Mouse (Mus musculus): ENCODE results near the gene St5. TPM values are rescaled to one million over a fixed set of nuclear protein-coding genes. Genes with fewer than 3 reads are reported as not detected.

The St5 gene
- total and polyA plus RNA-seq, 3 experiments, result 2.6 to 3.4 TPM; not detected in 1

DNA sequence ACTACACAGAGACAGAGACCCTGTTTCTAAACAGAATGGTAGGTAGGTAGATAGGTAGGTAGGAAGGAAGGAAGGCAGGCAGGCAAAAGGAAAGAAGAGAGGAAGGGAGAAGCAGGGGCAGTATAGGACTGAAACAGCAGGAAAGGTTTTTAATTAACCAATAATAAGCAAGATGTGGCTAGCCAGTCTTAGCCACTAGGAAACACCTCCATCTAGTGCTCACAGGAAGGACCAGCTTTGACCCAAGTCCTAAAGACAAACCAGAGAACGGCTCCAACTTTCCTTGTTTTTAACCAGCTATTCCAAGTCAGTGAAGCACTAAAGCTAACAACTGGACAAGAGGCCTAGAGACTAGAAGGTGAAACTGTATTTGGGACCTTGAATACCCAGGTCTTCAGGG is 44.3 kb upstream of the St5 start (continued):
- TF ChIP-seq SMC3 (IDR thresholded peaks at IDR 0.05; ENCODE audit: low read depth, low read length), result no peak
- TF ChIP-seq JUND (IDR thresholded peaks at IDR 0.05; ENCODE audit: low read depth, low read length), result no peak

DNA sequence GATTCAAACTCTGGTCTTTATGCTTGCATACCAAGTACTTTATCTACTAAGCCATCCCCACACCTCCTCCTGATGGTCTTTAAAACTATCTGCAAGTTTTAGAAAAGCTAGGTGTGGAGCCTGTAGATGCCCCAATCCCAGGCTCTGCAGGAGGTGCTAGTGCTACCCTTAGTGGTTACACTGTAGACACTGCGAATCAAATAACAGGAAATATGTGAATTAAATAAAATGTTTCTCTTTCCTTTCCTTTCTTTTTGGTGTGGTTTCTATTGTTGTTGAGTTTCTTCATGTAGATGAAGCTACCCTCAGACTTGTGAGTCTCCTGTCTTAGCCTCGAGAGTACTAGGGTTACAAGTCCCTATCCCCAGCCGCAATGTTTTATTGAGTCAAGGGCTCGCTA is 38.3 kb upstream of the St5 start:
- H3K36me3 ChIP-seq (ENCODE audit: control insufficient read depth in 1 of 2, insufficient read depth in 2 of 2, low read length in 2 of 2), result peaks cover 0 to 5% of the 10 kb centered on the region in 2 experiments; a peak in 2 of 4 replicates
- no peak for DNase-seq (ENCODE audit: low read depth, low spot score)
- no peak overlapping the region for H3K9ac ChIP-seq (ENCODE audit: control insufficient read depth, low read depth, low read length, poor library complexity, severe bottlenecking)
- H3K4me1 ChIP-seq (ENCODE audit: control insufficient read depth in 1 of 2, insufficient read depth in 2 of 2, low read length in 2 of 2), result no peaks in the 10 kb centered on the region
- H3K79me2 ChIP-seq (ENCODE audit: control insufficient read depth, insufficient read depth, low read length, poor library complexity), result no peaks in the 10 kb centered on the region
- TF ChIP-seq KAT2A (conservative IDR thresholded peaks at IDR 0.05; ENCODE audit: low read depth, low read length) (no peak), TBP (IDR thresholded peaks at IDR 0.05; ENCODE audit: low read depth, low read length) (no peak), ELF1 (IDR thresholded peaks at IDR 0.05; ENCODE audit: low read depth, low read length) (no peak), POLR2AphosphoS5 (IDR thresholded peaks at IDR 0.05; ENCODE audit: borderline replicate concordance, low read depth, low read length) (no peak), UBTF (IDR thresholded peaks at IDR 0.05; ENCODE audit: borderline replicate concordance, insufficient read depth, low read depth, low read length) (no peak), POLR2AphosphoS2 (IDR thresholded peaks at IDR 0.05; ENCODE audit: low read length) (no peak)
- no peak overlapping the region for H3K4me3 ChIP-seq (ENCODE audit: control insufficient read depth in 1 of 2, insufficient read depth in 1 of 2, low read depth in 2 of 2, low read length in 2 of 2)
- H3K9me3 ChIP-seq (replicated peaks; ENCODE audit: insufficient read depth, low read length), result no peaks in the 10 kb centered on the region
- no peaks in the 10 kb centered on the region for H3K27me3 ChIP-seq (ENCODE audit: control insufficient read depth in 1 of 2, insufficient read depth in 2 of 2, low read length in 2 of 2)
- no peak overlapping the region for H3K27ac ChIP-seq (ENCODE audit: control insufficient read depth, low read depth, low read length)

DNA sequence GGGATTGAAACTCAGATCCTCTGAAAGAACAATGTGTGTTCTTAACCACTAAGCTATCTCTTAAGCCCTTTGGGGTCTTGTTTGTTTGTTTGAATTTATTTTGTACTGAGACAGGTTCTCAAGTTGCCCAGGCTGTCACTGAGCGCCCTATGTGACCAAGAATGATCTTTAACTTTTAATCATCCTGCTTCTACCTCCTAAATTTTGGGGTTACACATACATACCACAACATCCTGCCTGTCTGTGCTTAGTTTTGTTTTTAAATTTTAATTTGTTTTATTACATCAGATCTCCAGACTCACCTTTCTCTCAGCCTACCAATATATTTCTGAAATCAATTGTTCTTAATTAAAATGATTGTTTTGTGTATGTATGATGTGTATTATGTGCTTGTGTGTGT is 37.7 kb upstream of the St5 start:
- no peaks in the 10 kb centered on the region for H3K27me3 ChIP-seq (ENCODE audit: control insufficient read depth in 1 of 2, insufficient read depth in 2 of 2, low read length in 2 of 2)
- TF ChIP-seq TBP (IDR thresholded peaks at IDR 0.05; ENCODE audit: low read depth, low read length) (no peak), SMC3 (IDR thresholded peaks at IDR 0.05; ENCODE audit: low read depth, low read length) (no peak), ZMIZ1 (IDR thresholded peaks at IDR 0.05; ENCODE audit: low read depth, low read length) (no peak), MYC (IDR thresholded peaks at IDR 0.05; ENCODE audit: low read depth, low read length) (no peak), POLR2AphosphoS2 (IDR thresholded peaks at IDR 0.05; ENCODE audit: low read length) (no peak), USF1 (IDR thresholded peaks at IDR 0.05; ENCODE audit: low read depth, low read length) (no peak), NRF1 (IDR thresholded peaks at IDR 0.05; ENCODE audit: insufficient read depth, low read depth, low read length, poor library complexity, severe bottlenecking) (no peak), SIN3A (IDR thresholded peaks at IDR 0.05; ENCODE audit: low read length) (no peak), MXI1 (IDR thresholded peaks at IDR 0.05; ENCODE audit: low read depth, low read length) (no peak), BHLHE40 (IDR thresholded peaks at IDR 0.05; ENCODE audit: borderline replicate concordance, low read depth, low read length) (no peak), ZKSCAN1 (IDR thresholded peaks at IDR 0.05; ENCODE audit: low read depth, low read length) (no peak), MEF2A (IDR thresholded peaks at IDR 0.05; ENCODE audit: extremely low read depth, insufficient replicate concordance, low read depth, low read length, poor library complexity, severe bottlenecking) (no peak), USF2 (IDR thresholded peaks at IDR 0.05; ENCODE audit: borderline replicate concordance in 1 of 2, insufficient read depth in 1 of 2, low read depth in 1 of 2, low read length in 2 of 2) (no peak), MAZ (IDR thresholded peaks at IDR 0.05; ENCODE audit: low read depth, low read length) (no peak), TAL1 (IDR thresholded peaks at IDR 0.05; ENCODE audit: low read length) (no peak), POLR2A (IDR thresholded peaks at IDR 0.05; ENCODE audit: control insufficient read depth in 1 of 2, insufficient read depth in 1 of 2, low read depth in 1 of 2, low read length in 2 of 2, poor library complexity in 1 of 2) (no peak), POLR2AphosphoS5 (IDR thresholded peaks at IDR 0.05; ENCODE audit: borderline replicate concordance, low read depth, low read length) (no peak), MAX (IDR thresholded peaks at IDR 0.05; ENCODE audit: low read length) (no peak), KAT2A (conservative IDR thresholded peaks at IDR 0.05; ENCODE audit: low read depth, low read length) (no peak), ETS1 (IDR thresholded peaks at IDR 0.05; ENCODE audit: low read depth, low read length) (no peak)
- H3K27ac ChIP-seq (ENCODE audit: control insufficient read depth, low read depth, low read length), result no peak overlapping the region
- no peak overlapping the region for H3K4me3 ChIP-seq (ENCODE audit: control insufficient read depth in 1 of 2, insufficient read depth in 1 of 2, low read depth in 2 of 2, low read length in 2 of 2)
- H3K36me3 ChIP-seq (ENCODE audit: control insufficient read depth in 1 of 2, insufficient read depth in 2 of 2, low read length in 2 of 2), result peaks cover 0 to 2% of the 10 kb centered on the region in 2 experiments; a peak in 2 of 4 replicates
- no peaks in the 10 kb centered on the region for H3K4me1 ChIP-seq (ENCODE audit: control insufficient read depth in 1 of 2, insufficient read depth in 2 of 2, low read length in 2 of 2)
- no peak for DNase-seq (ENCODE audit: low read depth, low spot score)
- no peaks in the 10 kb centered on the region for H3K9me3 ChIP-seq (replicated peaks; ENCODE audit: insufficient read depth, low read length)
- no peaks in the 10 kb centered on the region for H3K79me2 ChIP-seq (ENCODE audit: control insufficient read depth, insufficient read depth, low read length, poor library complexity)
- no peak overlapping the region for H3K9ac ChIP-seq (ENCODE audit: control insufficient read depth, low read depth, low read length, poor library complexity, severe bottlenecking)
